Mouse (Mus musculus): ENCODE data around the gene Kat2b.
"Not testable (repeated sequence)": the region's sequence is repeated elsewhere in the genome, so short reads cannot be mapped to it uniquely, and the experiment has no call there.

The Kat2b gene

DNA sequence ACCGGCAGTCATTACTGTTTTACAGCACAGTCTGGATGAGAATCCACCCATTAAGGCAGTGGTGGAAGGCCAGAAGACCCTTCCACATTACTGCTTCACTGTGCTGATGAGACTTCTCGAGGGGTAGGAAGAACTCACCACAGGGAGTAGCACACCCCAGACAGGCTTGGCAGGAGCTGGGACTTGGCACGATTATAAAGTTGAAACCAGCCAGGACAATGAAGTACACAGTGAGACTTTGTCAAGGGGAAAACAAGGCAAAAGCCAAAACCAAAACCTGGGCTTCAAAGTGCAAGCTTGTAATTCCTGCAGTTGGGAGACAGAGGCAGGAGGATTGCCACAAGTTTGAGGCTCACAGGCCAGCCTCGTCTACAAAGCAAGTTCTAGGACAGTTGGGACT lies 54.0 kb downstream of the Kat2b start:
- POLR2A ChIA-PET: interaction anchor here in 3 of 4 experiments (0.7 to 1.7 kb wide), 11 partner anchors 8 to 69 kb away, joined by 3 to 6 read pairs (median 3); partner anchors contain the start of gene Sgo1 (in 1 of the 3)
- CTCF ChIA-PET: interaction anchor here in 2 of 4 experiments (0.6 to 1.0 kb wide), 2 partner anchors 13 to 28 kb away, joined by 3 read pairs; no protein-coding TSS in a partner anchor

DNA sequence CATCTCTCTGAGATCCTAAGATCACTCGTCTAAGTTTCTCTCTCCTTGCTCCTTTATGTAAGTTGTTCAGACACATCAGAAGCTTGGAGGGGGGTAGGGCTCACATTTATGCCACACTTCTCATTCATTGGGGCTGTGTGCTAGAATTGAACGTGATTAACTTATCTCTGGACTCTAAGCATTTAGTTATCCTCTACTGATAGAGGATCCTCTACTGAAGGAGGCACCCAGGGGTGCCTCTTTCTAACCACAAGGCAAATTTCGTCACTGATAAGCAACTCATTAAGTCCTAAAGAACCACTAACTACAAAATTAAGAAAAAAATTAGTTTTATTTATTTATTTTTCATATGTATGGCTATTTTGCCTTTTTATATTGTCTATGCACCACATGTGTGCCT lies 55.5 kb downstream of the Kat2b start:
- POLR2A ChIA-PET: interaction anchor here in 3 of 4 experiments (0.8 to 1.0 kb wide), 4 partner anchors 11 to 142 kb away, joined by 3 to 4 read pairs (median 3); no protein-coding TSS in a partner anchor
- CTCF ChIA-PET: interaction anchor here in 1 of 4 experiments (0.8 kb wide), 1 partner anchor 53 kb away, joined by 4 read pairs; no protein-coding TSS in a partner anchor

DNA sequence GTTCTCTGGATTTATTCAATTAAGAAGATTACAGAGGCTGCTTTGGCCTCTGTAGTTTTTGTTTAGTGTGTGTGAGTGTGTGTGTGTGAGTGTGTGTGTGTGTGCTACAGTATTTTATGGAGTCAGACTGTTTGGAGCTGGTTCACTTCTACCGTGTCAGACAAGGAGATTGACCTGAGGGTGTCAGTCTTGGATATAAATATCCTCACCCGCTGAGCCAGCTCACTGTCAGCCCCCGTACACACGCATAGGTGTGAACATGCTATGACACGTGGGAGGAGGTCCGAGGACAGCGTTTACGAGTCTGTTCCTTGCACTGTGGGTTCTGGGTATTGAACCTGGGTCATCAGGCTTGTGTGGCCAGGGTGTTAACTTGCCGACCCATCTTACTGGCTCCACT lies 57.1 kb downstream of the Kat2b start:
- CTCF ChIA-PET: no interaction called here
- POLR2A ChIA-PET: interaction anchor here in 1 of 4 experiments (1.4 kb wide), 1 partner anchor 15 kb away, joined by 5 read pairs; no protein-coding TSS in a partner anchor

DNA sequence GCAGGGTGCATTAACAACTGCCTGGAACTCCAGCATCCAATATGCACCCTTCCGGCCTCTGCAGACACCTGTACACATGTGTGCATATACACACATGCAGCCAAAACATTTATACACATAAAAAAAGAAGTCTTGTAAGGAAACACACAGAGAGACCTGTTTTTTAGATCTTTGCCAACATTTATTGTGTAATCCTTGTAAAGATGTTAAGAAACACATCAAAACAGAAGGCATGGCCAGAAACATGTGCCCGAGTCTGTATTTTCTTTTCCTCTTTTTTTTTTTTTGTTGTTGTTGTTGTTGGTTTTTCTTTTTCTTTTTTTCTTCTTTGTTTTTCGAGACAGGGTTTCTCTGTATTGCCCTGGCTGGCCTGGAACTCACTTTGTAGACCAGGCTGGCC lies 59.5 kb downstream of the Kat2b start:
- POLR2A ChIA-PET: no interaction called here

DNA sequence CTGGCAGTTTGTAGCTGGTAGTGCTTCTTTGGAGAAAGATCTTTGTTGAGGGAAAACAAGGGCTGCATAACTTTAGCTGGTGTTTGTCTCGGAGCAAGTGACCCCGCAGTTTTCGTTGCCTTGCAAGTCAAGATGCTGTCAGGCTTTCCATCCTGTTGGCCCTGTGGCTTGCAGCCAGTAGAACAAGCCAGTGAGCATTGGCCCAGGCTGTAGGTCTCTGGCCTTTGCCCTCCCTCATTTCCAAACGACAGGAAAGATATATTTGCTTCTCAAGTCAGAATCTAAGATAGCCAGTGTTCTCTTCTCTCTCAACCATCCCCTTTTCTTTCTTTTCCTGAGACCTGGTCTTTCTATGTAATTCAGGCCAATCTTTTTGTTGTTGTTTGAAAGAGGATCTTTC lies 60.8 kb downstream of the Kat2b start:
- POLR2A ChIA-PET: interaction anchor here in 3 of 4 experiments (0.5 to 2.2 kb wide), 8 partner anchors 9 to 66 kb away, joined by 3 to 14 read pairs (median 4); no protein-coding TSS in a partner anchor
- CTCF ChIA-PET: interaction anchor here in 2 of 4 experiments (0.6 to 0.7 kb wide), 2 partner anchors 62 to 1998 kb away, joined by 3 read pairs; partner anchors contain the start of gene Sgo1 (in 1 of the 2)

More for the DNA sequence above, 59.5 kb downstream of the Kat2b start:
- CTCF ChIA-PET: no interaction called here

DNA sequence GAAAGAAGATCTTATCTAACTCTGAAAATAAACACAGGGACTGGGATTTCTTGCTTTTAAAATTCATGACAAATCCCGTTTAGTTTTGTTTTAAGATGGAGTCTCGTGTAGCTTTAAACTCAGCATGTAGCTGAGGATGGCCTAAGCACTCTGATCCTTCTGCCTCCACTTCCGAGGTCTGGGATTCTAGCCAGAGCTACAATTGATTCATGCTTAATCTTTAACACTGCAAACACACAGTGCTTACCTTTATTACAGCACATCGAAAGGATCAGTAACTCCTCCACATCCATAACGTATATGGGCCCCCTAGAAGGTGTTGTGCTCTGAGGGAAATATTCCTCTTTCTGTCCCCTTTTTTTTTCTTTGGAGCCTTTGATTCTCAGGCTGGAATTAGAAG lies 61.5 kb downstream of the Kat2b start:
- POLR2A ChIA-PET: interaction anchor here in 3 of 4 experiments (0.8 to 2.2 kb wide), 9 partner anchors 9 to 67 kb away, joined by 3 to 14 read pairs (median 4); partner anchors contain the start of gene Kat2b (in 1 of the 3)
- CTCF ChIA-PET: interaction anchor here in 1 of 4 experiments (0.7 kb wide), 1 partner anchor 61 kb away, joined by 3 read pairs; the partner anchor contains the start of gene Sgo1

DNA sequence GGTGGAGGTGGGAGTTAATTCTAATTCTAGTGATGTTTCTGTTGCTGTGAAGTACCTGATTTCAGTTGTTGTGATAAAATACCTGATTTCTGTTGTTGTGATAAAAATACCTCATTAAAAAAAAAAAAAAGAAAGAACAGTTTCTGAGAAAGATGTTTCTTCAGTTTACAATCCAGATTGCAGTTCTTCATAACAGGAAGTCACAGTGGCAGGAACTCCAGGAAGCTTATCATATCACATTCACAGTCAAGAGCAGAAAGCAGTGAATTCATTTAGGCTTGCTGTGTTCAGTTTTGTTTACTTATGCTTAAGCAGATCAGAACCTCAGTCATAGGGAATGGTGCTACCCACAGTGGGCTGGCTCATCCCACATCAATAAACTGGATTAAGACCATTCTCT lies 64.7 kb downstream of the Kat2b start:
- ChIA-PET CTCF (no interaction called here), POLR2A (no interaction called here)

DNA sequence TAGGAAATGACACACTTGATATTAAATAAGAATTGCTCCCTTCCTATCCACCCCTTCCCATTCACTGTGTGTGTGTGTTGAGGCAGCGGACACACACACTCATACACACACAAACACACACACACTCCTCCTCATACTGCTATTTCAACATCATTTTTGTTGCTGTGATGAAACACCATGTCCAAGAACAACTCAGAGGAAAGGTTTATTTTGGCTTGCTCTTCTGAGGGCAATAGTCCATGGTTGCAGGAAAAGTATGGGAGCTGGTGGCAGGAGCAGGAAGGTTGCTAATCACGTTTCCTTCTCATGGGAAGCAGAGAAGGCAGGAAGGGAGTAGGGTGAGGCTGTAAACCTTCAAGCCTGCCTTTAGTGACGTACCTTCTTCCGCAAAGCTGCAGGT lies 76.7 kb downstream of the Kat2b start:
- CTCF ChIA-PET: no interaction called here
- POLR2A ChIA-PET: interaction anchor here in 1 of 4 experiments (1.4 kb wide), 1 partner anchor 9 kb away, joined by 3 read pairs; no protein-coding TSS in a partner anchor

DNA sequence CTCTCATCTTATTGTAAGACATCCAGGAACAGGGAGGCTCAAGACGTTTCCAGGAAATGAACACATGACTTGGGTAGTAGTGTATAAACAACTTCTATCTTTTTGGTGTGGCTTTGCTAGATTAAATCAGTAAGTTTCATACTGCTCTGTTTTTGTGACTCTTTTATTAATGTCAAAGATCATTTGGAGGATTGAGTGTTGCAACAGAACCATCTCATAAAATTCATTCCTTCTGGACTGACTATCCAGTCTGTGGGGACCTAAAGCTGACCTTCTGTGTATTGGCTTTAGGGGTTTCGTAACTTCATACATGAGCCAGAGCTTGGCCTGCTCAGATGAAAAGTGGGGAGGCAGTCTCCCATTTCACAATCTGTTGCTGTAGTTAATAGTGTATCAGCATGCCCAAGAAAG lies 83.6 kb downstream of the Kat2b start:
- ChIA-PET CTCF (no interaction called here), POLR2A (interaction anchor here in 1 of 4 experiments (0.7 kb wide), 1 partner anchor 80 kb away, joined by 4 read pairs; no protein-coding TSS in a partner anchor)

DNA sequence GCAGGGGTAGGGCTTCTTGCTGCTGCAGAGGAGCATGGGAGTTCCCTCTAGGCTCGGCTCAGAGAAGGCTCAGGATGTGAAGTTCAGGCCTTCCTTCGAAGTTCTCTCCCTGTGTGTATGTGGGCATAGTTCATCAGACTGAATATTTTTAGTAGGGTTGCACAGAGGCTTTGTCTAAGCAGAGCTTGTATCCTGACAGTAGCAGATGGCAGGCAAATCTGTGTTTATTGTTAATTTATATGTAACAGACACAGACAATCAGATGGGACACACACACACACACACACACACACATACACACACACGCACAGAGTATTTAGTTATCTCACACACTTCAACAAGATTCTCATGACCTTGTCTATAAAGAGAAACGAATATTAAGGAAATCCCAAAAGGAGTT lies 87.9 kb downstream of the Kat2b start:
- POLR2A ChIA-PET: interaction anchor here in 2 of 4 experiments (1.1 to 1.3 kb wide), 2 partner anchors 29 to 35 kb away, joined by 3 read pairs; partner anchors contain the start of gene Sgo1 (in 1 of the 2)
- CTCF ChIA-PET: no interaction called here

DNA sequence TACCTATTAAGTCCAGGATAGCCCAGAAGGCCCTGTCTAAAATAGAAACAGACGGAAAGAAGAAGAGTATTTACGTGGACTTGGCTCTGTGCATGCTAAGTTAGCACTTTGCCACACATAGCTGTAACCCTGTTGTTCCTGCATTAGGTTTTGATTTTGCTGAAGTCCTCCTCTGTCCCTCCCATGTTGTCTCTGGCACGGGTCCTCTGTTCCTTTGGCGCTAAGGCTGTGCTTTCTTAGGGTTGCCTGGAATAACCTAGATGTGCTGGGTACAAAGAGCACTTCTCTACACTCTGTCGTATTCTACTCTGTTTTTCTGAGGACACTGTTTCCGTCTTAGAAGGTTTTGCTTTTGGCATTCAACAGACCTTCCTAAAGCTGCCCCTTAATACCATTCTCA lies 88.4 kb downstream of the Kat2b start:
- ChIA-PET CTCF (no interaction called here), POLR2A (interaction anchor here in 2 of 4 experiments (0.6 to 1.5 kb wide), 6 partner anchors 16 to 163 kb away, joined by 3 to 7 read pairs (median 4); partner anchors contain the start of gene Sgo1 (in 1 of the 2))

DNA sequence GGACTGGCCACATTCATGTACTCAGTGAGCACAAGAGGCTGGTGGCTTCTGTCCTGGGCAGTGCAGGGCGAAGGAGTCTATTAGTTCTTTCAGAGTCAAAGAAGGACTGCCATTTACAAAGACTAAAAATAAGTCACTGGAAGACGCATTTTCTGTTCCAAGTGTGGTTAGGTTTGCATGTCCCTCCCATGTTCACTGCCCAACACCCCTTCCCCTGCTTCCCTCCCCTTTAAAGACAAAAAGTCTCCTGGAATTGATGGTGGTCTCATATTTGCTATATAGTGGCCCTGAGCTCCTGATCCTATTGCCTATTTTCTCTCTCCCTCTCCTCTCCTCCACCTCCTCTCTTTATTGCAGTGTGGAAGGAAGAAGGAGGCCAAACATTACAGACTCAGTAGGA lies 89.3 kb downstream of the Kat2b start:
- ChIA-PET CTCF (no interaction called here), POLR2A (interaction anchor here in 3 of 4 experiments (0.6 to 1.5 kb wide), 13 partner anchors 8 to 175 kb away, joined by 3 to 7 read pairs (median 4); partner anchors contain the start of gene Sgo1 (in 1 of the 3))

DNA sequence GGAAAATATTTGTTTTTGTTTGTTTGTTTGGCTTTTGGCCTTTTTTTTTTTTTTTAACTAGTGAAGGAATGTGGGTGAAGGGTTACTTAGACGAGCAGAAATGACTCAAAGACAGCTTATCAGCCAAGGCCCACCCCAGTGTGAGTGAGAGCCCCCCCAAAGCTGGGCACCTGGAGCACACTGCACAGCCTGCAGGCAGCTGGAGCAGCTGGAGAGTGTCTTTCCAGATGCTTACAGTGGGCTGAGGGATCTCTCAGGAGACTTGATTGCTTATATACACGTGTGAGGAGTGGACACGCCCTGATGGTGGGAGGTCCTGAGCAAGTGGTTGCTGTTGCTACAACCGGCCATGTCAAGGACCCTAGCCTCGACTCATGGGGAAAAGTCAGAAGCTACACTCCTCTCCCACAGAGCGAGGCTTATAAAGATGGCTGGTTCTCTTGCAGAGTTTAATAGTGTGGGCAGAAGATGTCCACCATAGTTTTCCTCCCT lies 89.8 kb downstream of the Kat2b start:
- POLR2A ChIA-PET: interaction anchor here (0.6 to 1.5 kb wide), 12 partner anchors 9 to 175 kb away, joined by 3 to 7 read pairs (median 4); partner anchors contain the start of gene Sgo1 (in 1 of the 4)
- CTCF ChIA-PET: no interaction called here

DNA sequence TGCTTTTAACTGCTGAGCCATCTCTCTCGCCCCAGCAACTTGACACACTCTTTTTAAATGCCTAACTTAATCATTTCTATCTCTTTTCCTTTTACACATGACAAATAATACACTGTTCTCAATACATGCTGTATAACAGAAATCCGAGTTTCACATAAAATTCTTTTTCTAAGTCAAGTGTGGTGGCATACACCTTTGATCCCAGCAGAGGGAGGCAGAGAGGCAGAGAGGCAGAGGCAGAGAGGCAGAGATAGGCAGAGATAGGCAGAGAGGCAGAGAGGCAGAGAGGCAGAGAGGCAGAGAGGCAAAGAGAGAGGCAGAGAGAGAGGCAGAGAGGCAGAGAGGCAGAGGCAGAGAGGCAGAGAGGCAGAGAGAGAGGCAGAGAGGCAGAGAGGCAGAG lies 90.7 kb downstream of the Kat2b start:
- CTCF ChIA-PET: not testable (repeated sequence)
- POLR2A ChIA-PET: interaction anchor here in 2 of 4 experiments (1.6 to 3.1 kb wide), 2 partner anchors 15 to 16 kb away, joined by 6 to 22 read pairs; no protein-coding TSS in a partner anchor

DNA sequence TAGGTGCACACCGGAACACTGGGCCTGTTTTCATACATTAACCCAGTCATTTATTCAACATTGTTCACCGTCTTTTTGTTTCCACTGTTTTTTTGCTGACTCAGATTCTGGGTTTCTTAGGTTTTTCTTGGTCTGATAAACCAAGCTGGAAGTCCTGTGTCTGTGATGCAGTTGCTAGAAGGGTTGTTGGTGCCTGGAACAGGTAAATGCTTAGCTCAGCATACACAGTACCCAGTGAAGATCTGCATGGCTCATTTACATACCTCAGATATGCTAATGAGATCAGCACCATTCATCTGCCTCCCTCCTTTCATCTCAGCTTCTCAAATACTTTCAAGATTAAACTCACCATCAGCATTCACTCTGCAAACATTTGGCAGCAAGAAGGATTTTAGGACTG lies 92.0 kb downstream of the Kat2b start:
- ChIA-PET POLR2A (interaction anchor here in 3 of 4 experiments (0.6 to 3.1 kb wide), 12 partner anchors 9 to 156 kb away, joined by 3 to 22 read pairs (median 4); no protein-coding TSS in a partner anchor), CTCF (interaction anchor here in 1 of 4 experiments (0.7 kb wide), 1 partner anchor 28 kb away, joined by 3 read pairs; no protein-coding TSS in a partner anchor)

DNA sequence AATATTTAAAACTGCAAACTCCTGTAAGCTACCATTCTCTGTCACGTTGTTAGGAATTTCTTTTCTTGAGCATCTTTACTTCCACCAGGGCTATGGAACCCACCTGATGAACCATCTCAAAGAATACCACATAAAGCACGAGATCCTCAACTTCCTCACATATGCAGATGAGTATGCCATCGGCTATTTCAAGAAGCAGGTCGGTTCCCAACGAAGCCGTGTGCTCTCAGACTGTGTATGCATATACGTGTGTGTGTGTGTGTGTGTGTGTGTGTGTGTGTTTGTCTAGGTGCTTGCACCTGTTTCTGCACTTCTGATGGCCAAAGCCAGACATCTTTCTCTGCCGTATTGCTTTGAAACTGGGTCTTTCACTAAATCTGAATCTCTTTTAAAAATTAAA lies 92.6 kb downstream of the Kat2b start:
- ChIA-PET POLR2A (interaction anchor here in 3 of 4 experiments (0.6 to 3.1 kb wide), 11 partner anchors 8 to 157 kb away, joined by 3 to 22 read pairs (median 4); no protein-coding TSS in a partner anchor), CTCF (interaction anchor here in 1 of 4 experiments (0.7 kb wide), 1 partner anchor 28 kb away, joined by 3 read pairs; no protein-coding TSS in a partner anchor)

DNA sequence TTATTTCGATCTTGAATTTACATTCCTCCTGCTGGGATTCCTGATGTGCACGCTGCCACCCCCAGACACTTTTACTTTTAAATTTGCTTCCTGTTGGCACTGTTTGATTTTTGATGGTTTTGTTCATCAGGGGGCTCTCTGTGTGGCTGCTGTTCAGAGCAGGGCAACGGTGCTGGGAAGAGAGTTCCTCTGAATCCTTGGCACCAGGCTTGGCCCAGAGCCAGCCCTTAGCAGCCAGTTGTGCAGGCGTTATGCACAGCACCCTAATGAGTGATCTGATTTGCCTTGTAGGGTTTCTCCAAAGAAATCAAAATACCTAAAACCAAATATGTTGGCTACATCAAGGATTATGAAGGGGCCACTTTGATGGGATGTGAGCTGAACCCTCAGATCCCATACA lies 93.1 kb downstream of the Kat2b start:
- ChIA-PET CTCF (no interaction called here), POLR2A (interaction anchor here in 1 of 4 experiments (1.0 to 3.1 kb wide), 2 partner anchors 14 to 26 kb away, joined by 4 to 22 read pairs; no protein-coding TSS in a partner anchor)

DNA sequence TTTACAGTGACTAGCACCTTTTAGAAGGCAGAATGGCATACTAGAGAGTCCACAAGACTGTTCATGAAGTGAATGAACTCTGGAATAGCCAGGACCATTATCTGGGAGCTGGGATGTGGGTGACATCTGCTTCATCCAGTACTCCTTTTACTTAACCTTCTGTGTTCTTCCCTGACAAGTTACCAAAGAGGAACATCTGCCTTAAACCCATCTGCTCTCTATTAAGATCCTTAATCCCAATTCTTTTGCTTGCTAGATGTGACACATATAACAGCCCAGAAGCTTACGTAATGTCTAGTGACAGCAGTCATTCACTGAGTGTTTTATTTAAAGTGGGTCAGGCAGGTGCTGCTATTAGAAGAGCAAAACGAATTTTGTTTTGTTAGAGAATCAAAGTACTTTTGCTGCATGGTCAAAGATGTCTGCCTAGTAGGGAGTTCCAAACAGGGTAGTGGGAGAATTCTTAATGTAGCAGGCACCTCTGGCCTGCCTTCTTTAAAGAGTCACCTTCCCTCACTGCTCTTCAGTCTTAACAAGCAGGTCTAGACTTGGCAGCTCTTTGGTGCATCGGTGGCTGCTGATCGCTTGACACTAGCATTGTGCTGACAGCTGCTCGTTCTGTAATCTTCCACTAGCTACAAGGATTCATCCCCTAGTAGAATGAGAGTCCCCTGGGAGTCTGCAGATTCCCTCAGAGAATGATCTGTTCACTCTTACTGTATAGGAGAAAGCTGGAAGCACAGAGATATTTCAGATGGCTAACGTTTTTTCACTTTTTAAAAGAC lies 94.6 kb downstream of the Kat2b start:
- CTCF ChIA-PET: no interaction called here
- POLR2A ChIA-PET: interaction anchor here in 2 of 4 experiments (0.6 to 1.5 kb wide), 2 partner anchors 16 to 164 kb away, joined by 4 read pairs; no protein-coding TSS in a partner anchor

DNA sequence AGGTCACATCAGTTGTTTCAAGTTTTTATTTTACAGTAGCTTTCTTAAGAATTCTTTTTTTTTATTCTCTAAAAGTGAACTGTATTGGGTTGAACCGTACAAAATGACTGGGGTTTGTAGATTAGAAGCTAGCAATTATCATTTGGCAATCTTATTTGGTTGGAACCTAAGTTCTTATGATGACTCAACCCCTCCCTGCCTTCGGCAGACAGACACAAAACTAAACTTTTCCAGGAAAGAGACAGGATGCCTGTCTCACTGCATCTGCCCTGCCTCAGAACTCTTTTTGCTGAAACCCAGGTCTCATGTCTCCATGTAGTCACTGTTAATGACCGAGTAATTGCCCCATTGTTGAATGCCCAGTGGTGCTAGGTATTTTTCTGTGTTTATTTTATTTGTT lies 97.6 kb downstream of the Kat2b start:
- ChIA-PET POLR2A (interaction anchor here in 2 of 4 experiments (1.3 to 1.4 kb wide), 3 partner anchors 11 to 25 kb away, joined by 3 read pairs; partner anchors contain the start of gene Sgo1 (in 1 of the 2)), CTCF (no interaction called here)

Data from embryonic stem cell, embryonic (primary cell).